ENCODE assay signal across 8 mouse cellular contexts in the genomic region with DNA sequence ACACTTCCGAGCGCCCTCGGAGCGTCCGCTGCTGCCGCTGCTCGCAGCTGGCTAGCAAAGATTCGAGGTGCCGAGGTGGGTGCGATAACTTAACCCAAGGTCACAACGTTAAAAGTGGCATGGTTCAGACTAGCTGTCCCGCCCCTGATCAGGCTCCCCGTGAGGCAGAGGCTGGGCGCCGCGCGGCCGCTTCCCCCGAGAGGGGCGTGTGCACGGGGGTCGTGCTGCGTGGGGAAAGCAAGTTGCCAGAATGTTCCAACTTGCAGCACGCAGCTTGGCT. TPM values are rescaled to one million over a fixed set of nuclear protein-coding genes. Genes with fewer than 3 reads are reported as not detected.
DNase-seq lines count a peak whose midpoint lies in the region; ATAC-seq and TF ChIP-seq lines count a peak whose summit lies in the region.

No protein-coding gene starts in this region.

- no peak for DNase-seq in layer of hippocampus, adult 2 months (ENCODE audit: low spot score in 2 of 2)
- no peak for DNase-seq in layer of hippocampus, adult 11-12 months (ENCODE audit: low spot score)
- no peak for DNase-seq in frontal cortex, postnatal 36 days (ENCODE audit: low spot score in 2 of 2)
- no peak for DNase-seq in spleen, postnatal 4 days (ENCODE audit: low spot score in 2 of 2)
- no peak for DNase-seq in thymus, adult 18-20 months

- no peaks in the 10 kb centered on the region for H3K36me3 ChIP-seq in embryonic facial prominence, embryonic 12.5 days
- no peaks in the 10 kb centered on the region for H3K36me3 ChIP-seq in intestine, embryonic 15.5 days
- H3K36me3 ChIP-seq in neural tube, embryonic 13.5 days = no peaks in the 10 kb centered on the region

- H3K4me3 ChIP-seq in layer of hippocampus, adult 2 months = peak overlapping the region; percentile 56
- H3K4me3 ChIP-seq in embryonic facial prominence, embryonic 12.5 days = peak overlapping the region; percentile 50
- peak overlapping the region; percentile 48 for H3K4me3 ChIP-seq in intestine, embryonic 15.5 days (replicated peaks)
- H3K4me3 ChIP-seq in neural tube, embryonic 13.5 days = peak overlapping the region; percentile 49

- H3K27ac ChIP-seq in layer of hippocampus, adult 2 months = no peak overlapping the region
- H3K27ac ChIP-seq in embryonic facial prominence, embryonic 12.5 days = no peak overlapping the region
- H3K27ac ChIP-seq in intestine, embryonic 15.5 days = no peak overlapping the region
- H3K27ac ChIP-seq in neural tube, embryonic 13.5 days (replicated peaks) = no peak overlapping the region

- H3K4me1 ChIP-seq in embryonic facial prominence, embryonic 12.5 days = no peaks in the 10 kb centered on the region
- no peaks in the 10 kb centered on the region for H3K4me1 ChIP-seq in intestine, embryonic 15.5 days (replicated peaks)
- peaks cover 26% of the 10 kb centered on the region; the same call in 1 of the 2 replicates for H3K4me1 ChIP-seq in neural tube, embryonic 13.5 days (replicated peaks)

- no peak for TF ChIP-seq CTCF in layer of hippocampus, adult 2 months (conservative IDR thresholded peaks at IDR 0.05)

- no peak for ATAC-seq in embryonic facial prominence, embryonic 12.5 days (ENCODE audit: insufficient number of reproducible peaks, insufficient read depth, low FRiP score, low TSS enrichment)
- ATAC-seq in intestine, embryonic 15.5 days = no peak
- ATAC-seq in neural tube, embryonic 13.5 days (ENCODE audit: low read depth) = 0 out of 2 replicates have a peak, but pooled peaks have one; percentile 2

- H3K4me2 ChIP-seq in embryonic facial prominence, embryonic 12.5 days (replicated peaks) = peak overlapping the region; percentile 80
- H3K4me2 ChIP-seq in intestine, embryonic 15.5 days (replicated peaks) = peak overlapping the region; percentile 95
- peak overlapping the region; percentile 83 for H3K4me2 ChIP-seq in neural tube, embryonic 13.5 days

- H3K9ac ChIP-seq in embryonic facial prominence, embryonic 12.5 days = peak overlapping the region; percentile 59; the same call in 1 of the 2 replicates
- 0 out of 2 replicates have a peak overlapping the region, but pooled peaks have one; percentile 4 for H3K9ac ChIP-seq in intestine, embryonic 15.5 days
- peak overlapping the region; percentile 67; the same call in 1 of the 2 replicates for H3K9ac ChIP-seq in neural tube, embryonic 13.5 days

- WGBS in embryonic facial prominence, embryonic 12.5 days = 20% methylated on average over 23 of the region's 24 CpGs
- 20% methylated on average over 24 of the region's 24 CpGs for WGBS in intestine, embryonic 15.5 days
- WGBS in neural tube, embryonic 13.5 days = 17% methylated on average over 24 of the region's 24 CpGs

- peaks cover 48% of the 10 kb centered on the region for H3K27me3 ChIP-seq in embryonic facial prominence, embryonic 12.5 days
- H3K27me3 ChIP-seq in intestine, embryonic 15.5 days (replicated peaks) = peaks cover 41% of the 10 kb centered on the region
- peaks cover 82% of the 10 kb centered on the region for H3K27me3 ChIP-seq in neural tube, embryonic 13.5 days

- no peaks in the 10 kb centered on the region for H3K9me3 ChIP-seq in embryonic facial prominence, embryonic 12.5 days
- H3K9me3 ChIP-seq in intestine, embryonic 15.5 days = no peaks in the 10 kb centered on the region
- H3K9me3 ChIP-seq in neural tube, embryonic 13.5 days = no peaks in the 10 kb centered on the region

RNA-seq across cellular contexts. Expression of gene Cited1, which starts 1.1 kb away (rescaled TPM):
- 1 to 10 TPM in 1 of 2 experiments, under 1 TPM in 1; 0.72 to 1.2 TPM for total RNA-seq in layer of hippocampus, adult 2 months (2021)
- 30.2 and 32.1 TPM in 2 replicates for polyA plus RNA-seq in embryonic facial prominence, embryonic 12.5 days (2016; fragmentation: Nextera tagmentation; extraction: Ambion mirVana)
- polyA plus RNA-seq in intestine, embryonic 15.5 days (2015; fragmentation: Nextera tagmentation; extraction: Ambion mirVana) = 7.1 and 7.4 TPM in 2 replicates
- 5.7 and 7.7 TPM in 2 replicates for polyA plus RNA-seq in neural tube, embryonic 13.5 days (2015; fragmentation: Nextera tagmentation; extraction: Ambion mirVana)

Comparison
In these comparisons a context has a peak if more than half of its experiments do, and no peak if none do; other contexts are left out.
1. H3K9ac ChIP-seq: peak in every context shown above with its lines; median percentile 67 in neural tube, embryonic 13.5 days; 59 in embryonic facial prominence, embryonic 12.5 days; 4 in intestine, embryonic 15.5 days.